Mouse (Mus musculus) cortical plate, adult 2 months (tissue): ENCODE data around the gene Hist1h3e.

Source experiments
- CTCF ChIP-seq: fragments of 200-500 bp; IDR thresholded peaks from 2 replicates; pipeline ENCODE4 v1.5.1; 2011; ENCODE audit warnings: mild to moderate bottlenecking, control low read depth, low read length; ENCODE audit not compliant: insufficient read depth; ENCODE audit errors: extremely low read depth
- POLR2A ChIP-seq: fragments of 200-500 bp; IDR thresholded peaks from 2 replicates; pipeline ENCODE4 v1.6.1; 2011; ENCODE audit warnings: mild to moderate bottlenecking, low read length, control low read depth; ENCODE audit not compliant: insufficient read depth; ENCODE audit errors: extremely low read depth

DNA sequence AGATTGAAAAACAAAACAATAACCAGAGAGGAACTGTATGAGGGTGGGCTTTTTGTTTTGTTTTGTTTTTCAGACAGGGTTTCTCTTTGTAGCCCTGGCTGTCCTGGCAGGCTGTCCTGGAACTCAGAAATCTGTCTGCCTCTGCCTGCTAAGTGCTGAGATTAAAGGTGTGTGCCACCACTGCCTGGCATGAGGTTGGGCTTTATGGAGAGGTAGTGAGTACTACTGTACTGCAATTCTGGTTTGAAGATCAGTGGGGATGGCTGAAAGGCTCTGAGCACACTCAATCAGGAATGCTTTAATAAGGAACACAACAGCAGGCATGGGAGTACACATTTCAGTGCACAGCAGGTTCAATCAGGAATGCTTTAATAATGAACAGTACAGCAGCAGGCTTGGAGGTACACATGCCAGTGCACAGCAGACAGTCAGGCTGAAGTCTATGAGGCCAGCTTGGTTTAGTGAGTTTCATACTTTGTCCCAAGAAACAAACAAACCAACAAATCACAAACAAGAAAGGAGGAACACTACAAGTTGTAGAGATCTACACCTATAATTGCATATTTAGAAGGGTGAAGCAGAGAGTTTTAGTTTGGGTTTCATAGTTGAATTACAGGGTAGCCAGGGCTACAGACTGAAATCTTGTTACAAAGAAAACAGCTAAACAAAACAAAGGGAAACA, 21.4 kb upstream of the Hist1h3e start:
- TF ChIP-seq CTCF, result no peak
- no peak for TF ChIP-seq POLR2A
